Mouse (Mus musculus) lung, postnatal 14 days (tissue): ENCODE results near the gene Adcy5.

ENCODE experiments used
- DNase-seq: peaks from one replicate; pipeline ENCODE4 v3.0.0; 2021

The Adcy5 gene

DNA sequence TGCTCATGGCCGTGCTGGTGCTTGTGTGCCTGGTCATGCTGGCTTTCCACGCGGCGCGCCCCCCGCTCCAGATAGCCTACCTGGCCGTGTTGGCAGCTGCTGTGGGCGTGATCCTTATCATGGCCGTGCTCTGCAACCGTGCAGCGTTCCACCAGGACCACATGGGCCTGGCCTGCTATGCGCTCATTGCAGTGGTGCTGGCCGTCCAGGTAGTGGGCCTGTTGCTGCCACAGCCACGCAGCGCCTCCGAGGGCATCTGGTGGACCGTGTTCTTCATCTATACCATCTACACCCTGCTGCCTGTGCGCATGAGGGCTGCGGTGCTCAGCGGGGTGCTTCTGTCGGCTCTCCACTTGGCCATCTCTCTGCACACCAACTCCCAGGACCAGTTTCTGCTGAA lies 2.2 kb downstream of the Adcy5 start:
- no peak for DNase-seq

DNA sequence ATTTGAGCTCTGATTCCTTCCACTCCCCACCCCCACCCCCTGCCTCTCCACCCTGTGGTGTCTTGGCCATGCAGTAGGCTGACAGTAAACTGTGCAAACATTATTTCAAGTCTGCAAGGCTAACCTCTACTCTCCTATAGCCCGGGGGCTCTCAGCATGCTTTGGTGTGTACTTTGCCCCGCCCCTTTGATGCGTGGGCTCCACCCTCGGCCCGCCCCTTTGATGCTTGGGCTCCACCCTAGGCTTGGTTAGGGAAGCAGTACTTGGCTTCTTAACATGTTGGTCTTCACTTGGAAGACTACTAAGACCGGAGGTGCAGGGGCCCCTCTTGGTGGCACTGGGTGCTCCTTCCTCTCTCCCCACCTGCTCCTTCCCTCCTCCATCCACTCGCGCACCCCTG lies 4.9 kb downstream of the Adcy5 start:
- no peak for DNase-seq

DNA sequence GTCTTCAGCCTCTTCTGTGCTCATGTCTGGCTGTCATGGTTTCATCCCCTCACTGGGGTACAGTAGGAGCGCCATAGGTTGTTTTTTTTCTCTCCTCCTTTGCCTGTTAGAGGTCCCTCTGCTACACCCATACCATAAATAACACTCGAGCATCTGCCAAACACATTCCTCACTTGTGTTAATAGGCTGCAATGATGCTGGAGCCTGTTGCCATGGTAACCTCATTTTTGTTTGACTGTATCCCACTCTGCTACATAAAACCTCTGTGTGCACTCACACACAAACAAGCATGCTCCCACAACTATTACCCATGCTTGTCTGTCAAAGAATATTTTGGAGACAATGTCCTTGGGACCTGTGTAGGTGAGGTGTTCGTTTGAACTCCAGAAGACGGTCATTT lies 5.3 kb downstream of the Adcy5 start:
- DNase-seq: no peak

DNA sequence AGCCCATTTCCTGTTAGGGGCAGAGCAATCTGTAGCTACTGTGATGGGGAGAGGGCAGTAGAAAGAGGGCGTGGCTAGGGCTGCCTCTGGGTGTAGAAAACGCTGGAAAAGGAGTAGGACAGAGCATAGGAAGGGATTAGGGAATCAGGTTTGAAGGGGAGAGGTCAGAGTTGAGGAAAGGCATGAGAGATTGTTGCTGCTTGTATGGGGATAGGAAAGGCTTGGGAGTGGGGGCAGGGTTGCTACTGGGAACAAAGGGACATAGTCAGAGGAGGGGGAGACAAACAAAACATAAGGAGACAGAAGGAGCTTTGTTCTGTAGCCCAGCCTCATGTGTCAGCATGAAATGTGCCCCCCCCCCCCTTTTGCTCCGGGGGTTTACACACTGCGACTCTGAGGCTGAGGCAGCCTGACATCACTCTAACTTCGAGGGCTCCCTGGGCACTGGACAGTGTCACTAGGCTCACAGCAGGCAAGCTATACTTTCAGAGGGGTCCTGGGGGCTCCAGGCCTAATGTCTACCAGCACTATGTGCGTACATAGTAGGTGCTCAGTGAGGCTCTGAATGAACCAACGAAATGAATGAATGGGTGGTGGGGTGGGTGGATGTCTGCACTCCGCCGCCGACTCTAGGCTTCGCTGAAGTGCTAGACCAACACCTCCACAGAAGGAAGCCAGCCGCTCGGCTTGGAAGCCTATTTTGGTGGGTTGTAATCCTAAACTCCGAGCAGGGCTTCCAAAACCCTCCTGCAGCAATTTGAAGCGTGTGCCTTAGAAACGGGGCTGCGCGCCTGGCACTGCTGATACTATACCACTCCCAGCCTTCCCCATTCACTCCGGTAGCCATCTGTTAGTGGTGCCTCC lies 9.9 kb downstream of the Adcy5 start:
- DNase-seq: no peak

DNA sequence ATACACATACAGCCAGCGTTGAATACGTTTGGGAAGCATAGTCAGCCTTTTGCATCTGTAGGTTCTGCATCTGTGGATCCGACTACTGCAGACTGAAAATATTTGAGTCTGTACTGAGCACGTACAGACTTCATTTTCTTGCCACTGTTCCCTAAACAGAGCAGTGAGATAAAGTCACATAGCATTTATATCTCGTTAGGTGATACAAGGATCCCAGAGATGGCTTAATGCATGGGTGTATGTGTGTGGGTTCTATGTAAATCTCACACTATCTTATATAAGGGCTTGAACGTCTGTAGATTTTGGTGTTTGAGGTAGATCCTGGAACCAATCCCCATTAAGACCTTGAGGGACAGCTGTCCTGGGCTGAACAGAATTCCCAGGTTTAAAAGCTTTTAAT lies 10.7 kb downstream of the Adcy5 start:
- no peak for DNase-seq

DNA sequence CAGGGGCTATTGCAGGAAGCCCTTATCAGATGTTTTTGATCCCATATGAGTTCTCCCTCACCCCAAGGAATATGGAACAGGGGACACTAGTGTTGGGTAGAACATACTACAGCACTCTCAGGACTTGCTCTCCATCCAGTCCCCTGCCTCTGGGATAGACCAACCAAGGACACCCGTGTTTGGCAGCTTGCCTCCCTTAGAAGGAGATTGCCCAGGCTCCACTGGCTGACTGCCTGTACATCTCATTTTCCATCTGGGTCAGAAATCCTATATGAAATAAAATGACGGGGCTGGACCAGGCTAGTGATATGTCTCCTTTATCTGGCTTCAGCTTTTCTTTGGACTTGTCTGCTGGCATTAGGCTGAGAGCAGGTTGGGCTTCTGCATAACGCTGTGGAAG lies 11.1 kb downstream of the Adcy5 start:
- no peak for DNase-seq

DNA sequence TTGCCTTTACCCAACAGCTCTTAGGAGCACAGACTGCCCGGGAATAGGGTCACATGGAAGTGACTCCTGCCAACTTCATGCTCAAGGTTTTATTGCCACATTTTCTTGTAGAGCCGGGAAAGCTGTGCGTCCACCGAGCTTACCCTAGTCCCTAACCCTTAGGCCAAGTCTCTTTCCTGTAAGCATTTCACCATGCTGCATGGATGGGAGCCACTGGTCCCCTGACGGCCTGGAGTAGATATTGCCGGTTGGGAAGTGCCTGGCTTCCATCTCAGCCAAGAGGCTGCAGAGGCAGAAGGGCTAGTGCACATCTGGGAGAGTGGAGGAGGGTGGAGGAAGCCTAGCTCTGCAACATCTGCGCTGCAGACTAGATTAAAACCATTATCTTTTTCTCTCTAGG lies 14.8 kb downstream of the Adcy5 start:
- no peak for DNase-seq

DNA sequence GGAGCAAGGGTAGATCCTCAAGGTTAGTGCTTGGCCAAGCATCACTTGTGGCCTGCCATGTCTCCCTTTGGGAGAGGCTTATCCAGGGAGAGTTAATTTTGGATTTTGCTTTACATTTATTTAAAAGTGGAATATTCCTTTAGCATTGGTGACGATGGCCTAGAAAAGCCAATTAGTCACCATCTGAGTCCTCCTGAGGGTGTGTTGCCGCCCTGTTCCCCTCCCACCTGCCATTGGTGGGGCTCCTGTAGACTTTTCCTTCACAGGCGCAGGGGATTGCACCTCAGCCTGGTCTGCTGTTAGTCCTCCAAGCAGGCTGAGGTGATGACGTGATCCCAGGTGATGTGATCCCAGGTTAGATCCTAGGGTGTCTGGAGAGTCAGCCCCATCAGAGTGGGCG lies 17.5 kb downstream of the Adcy5 start:
- no peak for DNase-seq

DNA sequence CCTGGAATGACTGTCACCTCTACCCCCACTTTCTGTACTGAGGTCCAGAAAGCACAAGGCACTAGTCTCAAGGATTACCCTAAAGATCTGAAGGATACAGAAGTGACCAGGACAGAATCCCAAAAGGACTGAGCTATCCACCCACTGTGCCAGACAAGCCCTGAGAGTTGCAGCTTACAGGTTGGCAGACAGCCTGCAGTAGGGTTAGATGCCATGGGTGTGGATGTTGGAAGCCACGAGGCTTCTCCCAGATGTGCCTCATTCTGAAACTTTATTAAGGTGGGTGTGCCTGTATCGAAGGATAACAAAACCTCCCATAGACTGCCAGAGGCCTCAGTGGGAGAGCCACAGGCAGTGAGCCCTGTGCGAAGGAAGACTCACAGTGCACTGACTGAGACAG lies 23.8 kb downstream of the Adcy5 start:
- no peak for DNase-seq

DNA sequence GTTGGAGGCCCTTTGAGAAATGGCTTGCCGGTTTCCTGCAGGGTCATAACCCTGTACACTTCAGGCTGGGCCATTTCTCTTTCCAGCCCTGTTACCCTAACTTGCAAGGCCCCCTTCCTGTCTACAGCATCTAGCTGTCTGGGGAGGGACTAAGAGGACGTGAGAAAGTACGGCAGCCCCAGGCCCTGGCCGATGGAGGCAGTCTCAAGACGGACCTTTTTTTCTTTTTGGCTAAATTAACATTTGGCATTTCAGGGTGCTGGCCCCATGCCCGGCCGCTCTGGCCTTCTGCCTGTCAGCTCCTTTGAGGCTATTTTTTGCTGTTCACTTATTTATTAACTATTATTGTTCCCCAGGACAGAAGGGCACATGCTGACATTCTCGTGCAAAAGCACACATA lies 24.4 kb downstream of the Adcy5 start:
- peak; percentile 72 for DNase-seq

DNA sequence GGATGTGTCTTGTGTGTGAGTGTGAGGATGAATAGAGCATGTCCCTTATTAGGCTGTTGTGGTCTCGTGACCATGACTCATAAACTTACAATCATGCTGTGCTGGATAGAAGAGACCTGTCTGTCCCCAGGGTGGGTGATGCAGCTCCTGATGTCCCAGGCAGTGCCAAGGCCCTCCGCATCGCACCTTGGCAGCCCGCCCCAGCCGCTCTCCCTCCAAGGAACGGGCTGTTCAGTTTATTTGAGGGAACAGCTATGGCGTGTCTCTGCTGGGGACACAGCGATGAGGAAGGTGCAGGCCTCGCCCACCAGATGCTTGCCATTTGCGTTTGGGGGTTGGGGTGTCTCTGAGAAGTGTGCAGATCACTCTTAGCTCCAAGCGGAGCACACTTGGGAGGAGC lies 28.5 kb downstream of the Adcy5 start:
- peak; percentile 58 for DNase-seq

DNA sequence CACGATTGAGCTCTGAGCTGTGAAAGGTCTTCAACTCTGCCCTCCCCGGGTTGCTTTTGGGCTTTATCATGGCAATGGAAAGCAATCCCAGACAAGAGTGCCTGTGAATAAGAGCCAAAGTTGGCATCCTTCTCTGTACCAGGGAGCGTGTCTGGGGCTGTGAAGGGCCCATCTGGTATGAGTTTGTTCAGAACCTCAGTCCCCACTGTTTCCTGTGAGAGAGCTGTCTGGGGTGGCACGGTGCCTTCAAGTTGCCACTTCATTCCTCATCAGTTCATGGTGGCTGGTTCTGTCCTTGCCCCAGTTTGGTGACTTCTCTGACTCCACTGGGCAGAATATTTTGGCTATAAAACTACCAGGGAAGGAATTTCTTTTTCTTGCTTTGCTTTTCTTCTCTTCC lies 33.4 kb downstream of the Adcy5 start:
- no peak for DNase-seq

DNA sequence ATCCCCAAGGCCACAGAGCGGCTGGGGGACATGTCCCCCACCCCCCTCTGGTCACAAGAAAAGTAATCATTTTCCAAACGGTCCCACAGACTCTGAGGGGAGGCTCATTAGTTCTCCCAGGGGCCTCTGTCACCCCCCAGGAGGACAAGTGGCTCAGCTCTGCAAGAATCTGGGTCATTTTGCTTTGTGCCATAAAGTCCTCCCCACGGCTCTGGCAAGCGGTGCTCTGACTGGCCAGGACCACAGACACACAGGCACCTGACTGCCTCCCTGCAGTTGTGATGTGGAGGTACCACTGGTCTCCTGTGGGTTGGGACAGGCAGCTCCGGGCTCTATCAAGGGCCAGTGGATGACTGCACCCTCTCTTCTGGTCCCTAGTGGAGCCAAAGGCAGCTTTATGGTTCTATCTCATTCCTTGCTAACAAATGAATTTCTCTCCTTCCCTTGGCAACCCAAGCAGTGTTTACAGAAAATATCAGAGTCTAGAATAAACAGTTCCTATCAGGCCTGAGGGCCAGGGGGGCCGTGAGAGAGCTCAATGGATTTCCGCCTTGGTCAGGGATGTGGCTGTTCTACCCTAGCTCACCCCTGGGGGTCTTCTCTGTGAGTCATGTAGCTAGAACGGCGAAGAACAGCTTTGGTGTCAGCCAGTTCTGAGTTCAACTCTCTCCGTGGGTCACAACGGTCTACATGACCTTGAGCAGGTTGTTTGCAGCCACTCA lies 34.9 kb downstream of the Adcy5 start:
- DNase-seq: peak; percentile 15

DNA sequence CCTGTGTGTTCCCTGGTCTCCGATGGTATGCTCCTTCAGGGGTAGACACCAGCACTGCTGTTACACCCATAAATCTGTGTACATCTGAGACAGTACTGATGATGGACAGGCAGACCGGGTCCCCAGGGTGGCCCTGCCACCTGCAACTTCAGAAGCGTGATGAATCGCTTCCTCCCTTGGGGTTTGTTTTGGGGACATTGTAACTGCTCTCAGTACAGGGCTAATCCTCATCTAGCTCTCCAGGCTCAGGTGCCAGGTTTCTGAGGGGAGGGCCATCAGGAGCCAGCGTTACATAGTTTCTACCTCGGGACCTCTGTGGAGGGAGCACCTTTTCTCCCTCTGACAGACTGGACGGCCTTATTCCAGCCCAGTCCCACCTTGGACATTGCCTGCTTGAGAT lies 36.1 kb downstream of the Adcy5 start:
- no peak for DNase-seq

DNA sequence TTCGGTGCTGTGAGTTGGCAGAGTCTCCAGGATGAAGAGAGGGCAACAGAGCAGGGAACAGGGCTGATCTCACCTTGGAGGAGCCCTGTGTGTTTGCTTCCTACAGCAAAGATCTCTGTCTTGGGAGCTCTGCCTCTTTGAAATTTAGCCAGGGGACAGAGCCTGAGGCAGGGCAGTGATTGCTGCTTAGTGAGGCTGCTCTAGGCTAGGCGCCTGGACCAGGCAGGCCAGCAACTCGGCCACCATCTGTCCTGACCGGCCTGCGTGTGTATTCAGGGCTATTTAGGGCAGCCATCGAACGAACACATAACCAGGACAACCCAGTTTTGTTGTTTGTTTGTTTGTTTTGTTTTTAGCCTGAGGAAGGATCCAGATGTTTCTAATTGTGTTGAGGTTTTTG lies 36.6 kb downstream of the Adcy5 start:
- DNase-seq: no peak

DNA sequence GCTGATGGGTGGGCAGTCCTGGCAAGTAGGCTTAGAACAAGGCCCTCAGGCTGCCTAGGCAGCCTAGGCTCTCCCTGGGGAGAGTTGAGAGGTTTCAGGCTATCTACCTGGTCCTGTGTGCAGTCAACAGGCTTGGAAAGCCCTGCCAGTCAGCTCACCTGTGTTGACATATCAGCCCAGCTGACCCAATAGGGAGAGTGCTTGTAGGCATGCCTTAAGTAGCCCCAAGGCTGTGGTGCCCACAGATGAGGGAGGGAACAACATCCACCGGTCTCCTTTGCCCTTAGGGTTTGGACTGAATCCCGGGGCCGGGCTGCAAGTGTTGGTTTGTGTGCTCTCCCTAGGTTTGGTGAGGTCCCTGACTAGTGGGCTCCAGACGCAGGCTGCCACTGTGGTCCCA lies 37.8 kb downstream of the Adcy5 start:
- peak; percentile 24 for DNase-seq

DNA sequence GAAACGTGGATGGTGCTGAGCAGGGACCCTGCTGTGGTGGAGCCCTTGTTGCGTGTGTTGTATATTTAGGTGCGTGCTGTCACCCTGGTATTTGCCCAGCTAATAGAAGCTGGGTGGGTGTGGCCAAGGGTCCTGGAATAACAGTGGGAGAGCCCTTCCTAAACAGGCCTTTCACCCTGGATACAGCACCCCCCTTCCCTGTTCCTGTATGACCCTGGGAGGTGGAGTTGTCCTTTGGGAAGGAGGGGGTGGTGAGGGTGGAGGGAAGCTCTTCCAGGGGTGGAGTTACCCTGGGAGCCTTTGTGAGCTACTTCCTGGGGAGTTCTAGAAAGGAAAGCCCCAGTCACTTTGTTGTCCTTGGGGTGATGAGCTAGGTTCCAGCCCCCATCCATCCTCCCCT lies 38.7 kb downstream of the Adcy5 start:
- no peak for DNase-seq

DNA sequence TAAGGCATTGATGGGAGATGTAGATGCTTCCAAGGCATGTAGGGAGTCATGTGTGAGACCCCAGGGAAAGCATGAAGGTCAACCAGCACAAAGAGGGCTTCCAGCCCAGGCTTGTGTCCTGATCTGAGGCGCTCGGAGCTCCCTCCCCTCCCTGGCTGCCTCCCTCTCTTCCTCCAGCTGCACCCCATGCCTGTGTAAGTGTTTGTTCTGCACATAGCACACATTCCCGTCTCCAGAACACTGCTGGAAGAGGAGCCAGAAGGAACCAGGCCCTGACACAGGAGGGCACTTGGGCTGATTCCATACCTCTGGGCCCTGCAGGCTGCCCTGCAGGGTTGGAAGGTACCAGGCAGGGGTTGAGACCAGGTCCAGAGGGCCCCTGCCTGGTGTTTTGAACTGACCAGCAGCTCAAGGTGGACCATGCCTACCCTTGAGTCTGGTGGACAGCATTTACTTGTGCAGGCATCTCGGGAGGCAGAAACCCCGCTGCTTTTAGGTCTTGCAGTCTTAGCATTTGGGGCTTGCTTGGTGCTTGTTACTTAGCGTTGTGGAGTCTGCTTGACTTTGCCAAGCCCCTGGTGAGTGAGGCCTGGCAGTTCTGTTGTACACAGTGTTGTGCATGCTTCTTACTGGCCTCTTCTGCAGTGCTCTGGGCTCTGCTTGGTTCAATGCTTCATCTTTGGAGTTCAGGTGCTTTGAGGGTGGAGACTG lies 45.2 kb downstream of the Adcy5 start:
- DNase-seq: peak; percentile 61

DNA sequence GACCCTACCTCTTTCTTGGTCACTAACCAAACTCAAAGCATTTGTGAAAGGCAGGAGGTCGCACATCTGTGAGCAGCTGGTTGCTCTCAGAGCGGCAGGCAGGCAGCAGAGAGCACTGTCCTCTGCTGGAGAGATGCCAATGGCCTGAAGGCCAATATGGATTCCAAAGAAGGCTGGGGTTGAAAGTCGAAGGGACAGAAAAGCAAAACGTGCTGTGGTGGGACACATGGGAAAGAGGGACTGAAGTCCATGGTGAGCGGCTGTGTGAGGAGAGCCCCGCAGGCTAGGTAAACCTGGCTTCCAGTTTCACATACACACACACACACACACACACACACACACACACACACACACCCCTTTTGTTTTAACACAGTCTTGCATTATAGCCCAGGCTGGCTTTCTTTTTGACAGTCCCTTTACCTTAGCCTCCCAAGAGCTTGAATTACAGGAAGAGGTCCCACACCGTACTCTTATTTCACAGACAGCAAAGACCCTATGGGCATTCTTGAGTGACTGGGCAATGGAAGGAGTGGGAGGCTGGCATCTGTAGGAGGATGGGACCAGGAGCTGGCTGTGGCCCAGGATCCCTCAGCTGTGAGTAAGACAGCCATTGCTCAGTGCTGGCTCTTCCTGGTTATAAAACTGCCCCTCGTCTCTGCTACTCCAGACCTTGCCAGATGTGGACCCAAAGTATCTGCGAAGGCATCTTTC lies 45.9 kb downstream of the Adcy5 start:
- DNase-seq: peak; percentile 55

DNA sequence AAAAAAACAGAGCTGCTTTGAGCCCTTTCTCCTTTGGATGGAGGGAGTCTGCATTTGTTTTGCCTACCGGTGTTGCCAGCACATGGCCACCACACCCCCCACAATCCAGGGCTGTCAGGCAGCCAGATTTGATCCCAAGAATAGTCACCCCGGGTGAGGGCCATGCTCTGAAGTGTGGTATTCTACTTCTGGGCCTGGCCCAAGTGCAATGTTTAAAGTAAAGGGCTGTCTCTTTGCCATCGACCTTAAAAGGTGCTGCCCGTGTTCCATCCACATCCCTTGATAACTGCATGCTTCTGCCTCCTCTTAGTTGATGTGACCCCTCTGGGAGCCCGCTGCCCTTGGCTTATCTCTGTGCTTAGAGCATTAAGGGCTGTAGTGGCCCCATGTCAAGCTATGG lies 46.6 kb downstream of the Adcy5 start:
- DNase-seq: no peak

DNA sequence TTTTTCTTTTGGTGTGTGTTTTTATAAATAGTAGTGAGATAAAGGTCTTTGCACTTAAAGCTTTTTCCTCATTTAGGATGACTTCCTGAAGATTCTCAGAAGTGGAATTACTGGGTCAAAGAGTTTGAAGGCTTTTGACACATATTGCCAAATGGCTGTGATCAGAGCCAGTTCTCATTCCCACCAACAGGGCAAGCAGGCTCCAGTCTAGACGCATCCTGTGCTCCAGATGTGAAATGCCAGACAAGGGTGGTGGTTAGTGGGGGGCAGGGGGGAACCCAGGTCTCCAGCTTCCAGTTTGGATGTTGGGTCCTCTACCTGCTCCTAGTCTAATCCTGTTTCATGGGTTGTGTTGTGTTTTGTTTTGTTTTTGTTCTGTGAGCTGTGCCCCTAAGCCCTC lies 48.8 kb downstream of the Adcy5 start:
- no peak for DNase-seq

DNA sequence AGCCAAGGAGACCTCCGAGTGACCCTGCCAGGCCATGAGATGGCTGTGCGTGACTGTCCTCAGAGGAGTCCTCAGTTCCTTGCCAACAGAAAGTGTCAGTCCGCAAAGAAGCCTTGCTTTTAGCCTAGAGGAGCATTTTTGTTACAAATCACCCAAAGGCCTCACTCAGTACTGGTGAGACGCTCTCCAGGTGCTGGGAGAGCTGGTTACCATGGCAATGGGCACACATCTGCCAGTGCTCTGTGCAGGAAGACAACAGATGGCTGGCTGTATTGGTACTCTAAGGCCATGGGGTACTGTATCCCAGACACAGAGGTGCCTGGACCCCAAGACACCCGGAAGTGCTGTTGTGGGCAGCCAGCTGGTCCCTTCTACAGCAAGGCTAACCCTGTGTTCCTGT lies 51.0 kb downstream of the Adcy5 start:
- no peak for DNase-seq

DNA sequence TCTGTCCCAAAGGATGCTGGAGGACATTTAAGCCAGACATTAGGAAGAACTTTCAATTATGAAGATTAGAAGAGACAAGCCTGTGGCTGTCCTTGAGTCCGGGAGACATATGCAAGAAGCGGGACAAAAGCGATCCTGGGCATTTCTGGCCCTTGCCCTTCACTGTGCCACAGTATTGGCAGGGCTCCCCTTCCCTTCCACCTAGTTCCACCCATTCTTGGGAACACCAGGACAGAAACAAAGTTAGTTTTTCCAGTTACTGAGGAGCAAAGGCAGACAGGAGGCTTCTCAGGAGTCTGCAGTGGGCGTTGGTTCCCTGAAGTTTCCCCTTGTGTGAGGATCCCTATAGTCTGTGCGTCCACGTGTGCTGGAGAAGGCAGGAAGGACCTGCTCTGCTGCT lies 51.7 kb downstream of the Adcy5 start:
- no peak for DNase-seq
